ENCODE assay signal across 9 mouse cellular contexts in genomic region chr10:127576381-127576961, GRCm38 (mm10). TPM values are rescaled to one million over a fixed set of nuclear protein-coding genes. Genes with fewer than 3 reads are reported as not detected.
DNase-seq lines count a peak whose midpoint lies in the region; ATAC-seq and TF ChIP-seq lines count a peak whose summit lies in the region.
"Had no signal": no experiment of that assay in that cellular context is flagged by ENCODE, and none has a peak within 500 bp of the region (broad histone marks: within the 10 kb centered on the region; RNA-seq: fewer than 3 reads in every experiment).

No protein-coding gene starts in this region.

- intact Hi-C loops in heart, postnatal 36 days (cut with DNase I): loop anchor here (2.0 kb wide), 1 partner anchor 50 kb away; no protein-coding TSS in a partner anchor

- no peak overlapping the region for H3K27ac ChIP-seq in midbrain, embryonic 10.5 days (replicated peaks)
- H3K27ac ChIP-seq in midbrain, embryonic 16.5 days (ENCODE audit: low read length): no peak overlapping the region
- no peak overlapping the region for H3K27ac ChIP-seq in liver, embryonic 11.5 days (ENCODE audit: low read depth, low read length)
- H3K27ac ChIP-seq in olfactory bulb, adult 2 months (ENCODE audit: insufficient read depth, low read depth, low read length): no peak overlapping the region
- H3K27ac ChIP-seq: embryonic facial prominence, embryonic 12.5 days had no signal

- peaks cover 99% of the 10 kb centered on the region for H3K36me3 ChIP-seq in midbrain, embryonic 10.5 days
- peaks cover 79% of the 10 kb centered on the region for H3K36me3 ChIP-seq in midbrain, embryonic 16.5 days (ENCODE audit: control insufficient read depth, insufficient read depth, low read length)
- H3K36me3 ChIP-seq in liver, embryonic 11.5 days (ENCODE audit: control insufficient read depth, insufficient read depth, low read length): peaks cover 24% of the 10 kb centered on the region

- H3K4me2 ChIP-seq in midbrain, embryonic 16.5 days (ENCODE audit: low read length): no peak overlapping the region
- no peak overlapping the region for H3K4me2 ChIP-seq in liver, embryonic 11.5 days
- H3K4me2 ChIP-seq: embryonic facial prominence, embryonic 12.5 days had no signal

- no peak overlapping the region for H3K9ac ChIP-seq in midbrain, embryonic 16.5 days (ENCODE audit: low read depth, low read length)
- no peak overlapping the region for H3K9ac ChIP-seq in liver, embryonic 11.5 days (ENCODE audit: low read depth, low read length)
- H3K9ac ChIP-seq: embryonic facial prominence, embryonic 12.5 days had no signal

- no peaks in the 10 kb centered on the region for H3K4me1 ChIP-seq in midbrain, embryonic 10.5 days
- no peaks in the 10 kb centered on the region for H3K4me1 ChIP-seq in midbrain, embryonic 16.5 days (ENCODE audit: control insufficient read depth, insufficient read depth, low read length)
- no peaks in the 10 kb centered on the region for H3K4me1 ChIP-seq in liver, embryonic 11.5 days (replicated peaks; ENCODE audit: control insufficient read depth, insufficient read depth, low read length)
- H3K4me1 ChIP-seq in olfactory bulb, adult 2 months (ENCODE audit: control insufficient read depth, insufficient read depth, low read length): peaks cover 8% of the 10 kb centered on the region
- H3K4me1 ChIP-seq: embryonic facial prominence, embryonic 12.5 days had no signal

- TF ChIP-seq CTCF in olfactory bulb, adult 2 months (IDR thresholded peaks at IDR 0.05; ENCODE audit: insufficient read depth, low read depth, low read length): peak; percentile 61; the same call in 1 of the 2 replicates

- no peak for TF ChIP-seq POLR2A in olfactory bulb, adult 2 months (IDR thresholded peaks at IDR 0.05; ENCODE audit: insufficient read depth, low read depth, low read length)

- no peak overlapping the region for H3K4me3 ChIP-seq in midbrain, embryonic 10.5 days
- no peak overlapping the region for H3K4me3 ChIP-seq in midbrain, embryonic 16.5 days (ENCODE audit: low read depth, low read length)
- no peak overlapping the region for H3K4me3 ChIP-seq in liver, embryonic 11.5 days (ENCODE audit: low read depth, low read length)
- no peak overlapping the region for H3K4me3 ChIP-seq in olfactory bulb, adult 2 months (ENCODE audit: insufficient read depth, low read depth, low read length)
- H3K4me3 ChIP-seq: embryonic facial prominence, embryonic 12.5 days had no signal

- H3K9me3 ChIP-seq in midbrain, embryonic 10.5 days (replicated peaks): no peaks in the 10 kb centered on the region
- H3K9me3 ChIP-seq in midbrain, embryonic 16.5 days (replicated peaks; ENCODE audit: control insufficient read depth, low read length, poor library complexity, severe bottlenecking): no peaks in the 10 kb centered on the region
- no peaks in the 10 kb centered on the region for H3K9me3 ChIP-seq in liver, embryonic 11.5 days (ENCODE audit: control insufficient read depth, low read length)
- H3K9me3 ChIP-seq: embryonic facial prominence, embryonic 12.5 days had no signal

- peak; percentile 42 for DNase-seq in midbrain, embryonic 10.5 days (ENCODE audit: low spot score)
- peak; percentile 78 for DNase-seq in adrenal gland, adult 8-10 months
- peak; percentile 61 for DNase-seq in embryo, embryonic 11 days
- peak; percentile 77 to 78 for DNase-seq in heart, postnatal 36 days
- DNase-seq in liver, embryonic 11.5 days (ENCODE audit: low spot score): no peak
- DNase-seq in urinary bladder, adult 2 months (ENCODE audit: low spot score): peak; percentile 66

- no peak for ATAC-seq in midbrain, embryonic 16.5 days
- ATAC-seq in liver, embryonic 11.5 days (replicated peaks; ENCODE audit: low FRiP score): peak; percentile 39

- H3K27me3 ChIP-seq in midbrain, embryonic 10.5 days (ENCODE audit: low read depth, poor library complexity, severe bottlenecking): no peaks in the 10 kb centered on the region
- H3K27me3 ChIP-seq in midbrain, embryonic 16.5 days (ENCODE audit: control insufficient read depth, insufficient read depth, low read depth, low read length): no peaks in the 10 kb centered on the region
- H3K27me3 ChIP-seq in liver, embryonic 11.5 days (replicated peaks; ENCODE audit: control insufficient read depth, insufficient read depth, low read length): no peaks in the 10 kb centered on the region
- H3K27me3 ChIP-seq: embryonic facial prominence, embryonic 12.5 days had no signal

- WGBS in midbrain, embryonic 10.5 days: 70% methylated on average over 18 of the region's 18 CpGs
- 65% methylated on average over 18 of the region's 18 CpGs for WGBS in midbrain, embryonic 16.5 days
- 54% methylated on average over 18 of the region's 18 CpGs for WGBS in liver, embryonic 11.5 days
- WGBS in olfactory bulb, adult 2 months: 60% methylated on average over 18 of the region's 18 CpGs

RNA-seq across cellular contexts. Expression of gene Nxph4, which starts 42.1 kb away (rescaled TPM):
- polyA plus RNA-seq in midbrain, embryonic 10.5 days (2016; fragmentation: Nextera tagmentation; extraction: Ambion mirVana): 19.4 and 27.2 TPM in 2 replicates
- polyA plus RNA-seq in midbrain, embryonic 16.5 days (2015; fragmentation: Nextera tagmentation; extraction: Ambion mirVana): 62.1 and 66.7 TPM in 2 replicates
- 10 to 100 TPM in 3 of 4 experiments, 1 to 10 TPM in 1; 8.3 to 16.8 (median 13.2) TPM for total RNA-seq in adrenal gland, adult 8-10 months (2022)
- under 1 TPM; 0.28 to 0.41 TPM for total RNA-seq in heart, postnatal 36 days (2021)
- 0.56 TPM in 1 of 2 replicates, not detected in the other for polyA plus RNA-seq in liver, embryonic 11.5 days (2014; fragmentation: Nextera tagmentation; extraction: Ambion mirVana)
- not detected in 2 replicates for polyA plus RNA-seq in olfactory bulb, adult 2 months (2012; ENCODE audit: insufficient read depth, insufficient read length, low replicate concordance, missing spikeins)
- 0.04 and 0.07 TPM in 2 replicates for polyA plus RNA-seq in urinary bladder, adult 2 months (2012; rRNA removed)

RNA-seq across cellular contexts. Expression of gene Lrp1, which starts 44.5 kb away (rescaled TPM):
- polyA plus RNA-seq in midbrain, embryonic 10.5 days (2016; fragmentation: Nextera tagmentation; extraction: Ambion mirVana): 54.9 and 69.8 TPM in 2 replicates
- polyA plus RNA-seq in midbrain, embryonic 16.5 days (2015; fragmentation: Nextera tagmentation; extraction: Ambion mirVana): 110 and 117 TPM in 2 replicates
- total RNA-seq in adrenal gland, adult 8-10 months (2022): 100 to 1,000 TPM; 212 to 271 (median 242) TPM
- total RNA-seq in heart, postnatal 36 days (2021): 10 to 100 TPM; 73.4 to 88.6 TPM
- 35.7 and 36.8 TPM in 2 replicates for polyA plus RNA-seq in liver, embryonic 11.5 days (2014; fragmentation: Nextera tagmentation; extraction: Ambion mirVana)
- 404 and 471 TPM in 2 replicates for polyA plus RNA-seq in olfactory bulb, adult 2 months (2012; ENCODE audit: insufficient read depth, insufficient read length, low replicate concordance, missing spikeins)
- 242 and 366 TPM in 2 replicates for polyA plus RNA-seq in urinary bladder, adult 2 months (2012; rRNA removed)

RNA-seq across cellular contexts. Expression of gene Shmt2, which starts 54.2 kb away (rescaled TPM):
- polyA plus RNA-seq in midbrain, embryonic 10.5 days (2016; fragmentation: Nextera tagmentation; extraction: Ambion mirVana): 107 and 121 TPM in 2 replicates
- polyA plus RNA-seq in midbrain, embryonic 16.5 days (2015; fragmentation: Nextera tagmentation; extraction: Ambion mirVana): 45.0 and 45.6 TPM in 2 replicates
- 10 to 100 TPM; 45.3 to 56.0 (median 49.8) TPM for total RNA-seq in adrenal gland, adult 8-10 months (2022)
- total RNA-seq in heart, postnatal 36 days (2021): 10 to 100 TPM; 43.8 to 44.3 TPM
- 261 and 286 TPM in 2 replicates for polyA plus RNA-seq in liver, embryonic 11.5 days (2014; fragmentation: Nextera tagmentation; extraction: Ambion mirVana)
- polyA plus RNA-seq in olfactory bulb, adult 2 months (2012; ENCODE audit: insufficient read depth, insufficient read length, low replicate concordance, missing spikeins): not detected in 2 replicates
- polyA plus RNA-seq in urinary bladder, adult 2 months (2012; rRNA removed): 58.7 and 63.9 TPM in 2 replicates

Comparison
In these comparisons a context has a peak if more than half of its experiments do, and no peak if none do; other contexts are left out.
1. RNA of gene Nxph4, which starts 42.1 kb away (polyA plus RNA-seq): 62.1 to 66.7 TPM in midbrain, embryonic 16.5 days and 19.4 to 27.2 TPM in midbrain, embryonic 10.5 days; 0.56 TPM in liver, embryonic 11.5 days, 0.04 to 0.07 TPM in urinary bladder, adult 2 months and not detected in olfactory bulb, adult 2 months; every median in the first group is over 10 times any median in the second.